24 mouse cellular contexts compared by ENCODE assay signal in the genomic region with DNA sequence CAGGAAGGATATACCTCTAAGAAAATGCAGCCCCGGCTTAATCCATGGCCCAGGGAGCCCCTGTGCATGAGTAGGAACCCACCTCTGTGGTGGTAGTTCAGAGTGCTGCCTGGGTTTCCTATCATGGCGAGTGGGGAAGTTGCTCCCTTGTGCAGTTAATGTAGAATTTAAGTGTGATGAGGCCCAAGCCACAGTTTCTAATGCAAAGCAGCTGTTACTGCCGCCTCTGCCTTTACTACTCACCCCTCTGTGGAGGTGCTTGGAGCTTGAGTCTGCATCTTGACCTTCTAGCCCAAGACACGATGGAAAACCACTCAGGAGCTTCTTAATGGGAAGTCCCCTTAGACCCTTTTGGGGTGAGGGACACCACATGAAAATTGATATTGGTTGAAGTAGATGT. TPM values are rescaled to one million over a fixed set of nuclear protein-coding genes. Genes with fewer than 3 reads are reported as not detected.
"Had no signal": no experiment of that assay in that cellular context is flagged by ENCODE, and none has a peak within 500 bp of the region (broad histone marks: within the 10 kb centered on the region; RNA-seq: fewer than 3 reads in every experiment).

No protein-coding gene starts in this region.

- H3K4me1 ChIP-seq: hindbrain, embryonic 13.5 days; hindbrain, embryonic 15.5 days; limb, embryonic 15.5 days had no signal

- DNase-seq: gastrocnemius, postnatal 14 days; gastrocnemius, postnatal 36 days; heart, adult 18-20 months; heart, postnatal 10 days; heart, postnatal 36 days; kidney, adult 11 months; kidney, adult 2 months; kidney, adult 9 months; kidney, postnatal 14 days; kidney, postnatal 36 days; layer of hippocampus, adult 9-11 months; layer of hippocampus, postnatal 36 days; left cerebral cortex, postnatal 4 days; liver, embryonic 13.5 days had no signal

- H3K9me3 ChIP-seq: heart, embryonic 10.5 days; heart, embryonic 12.5 days; hindbrain, embryonic 13.5 days; hindbrain, embryonic 15.5 days; kidney, embryonic 15.5 days; limb, embryonic 13.5 days; limb, embryonic 15.5 days; liver, embryonic 13.5 days had no signal

- H3K27ac ChIP-seq: heart, embryonic 10.5 days; hindbrain, embryonic 13.5 days; hindbrain, embryonic 15.5 days; hindbrain, postnatal 0 days; kidney, embryonic 15.5 days; kidney, postnatal 0 days; limb, embryonic 13.5 days; limb, embryonic 15.5 days; liver, embryonic 13.5 days had no signal

- H3K9ac ChIP-seq: heart, embryonic 12.5 days; hindbrain, embryonic 13.5 days; hindbrain, embryonic 15.5 days; kidney, embryonic 15.5 days; limb, embryonic 13.5 days; limb, embryonic 15.5 days; liver, embryonic 13.5 days had no signal

- H3K4me2 ChIP-seq: heart, embryonic 12.5 days; hindbrain, embryonic 13.5 days; hindbrain, embryonic 15.5 days; kidney, embryonic 15.5 days; limb, embryonic 13.5 days; limb, embryonic 15.5 days had no signal

- ATAC-seq: hindbrain, postnatal 0 days; intestine, embryonic 16.5 days had no signal

- H3K4me3 ChIP-seq: heart, embryonic 10.5 days; heart, embryonic 12.5 days; hindbrain, embryonic 13.5 days; hindbrain, embryonic 15.5 days; kidney, embryonic 15.5 days; limb, embryonic 13.5 days; limb, embryonic 15.5 days; liver, embryonic 13.5 days had no signal

- H3K27me3 ChIP-seq: heart, embryonic 12.5 days; hindbrain, embryonic 13.5 days; hindbrain, embryonic 15.5 days; kidney, embryonic 15.5 days; limb, embryonic 13.5 days; limb, embryonic 15.5 days; liver, embryonic 13.5 days had no signal

RNA-seq across cellular contexts. Expression of a gene that starts 3.1 kb away (rescaled TPM):
- total RNA-seq: hindbrain, postnatal 0 days had no signal

RNA-seq across cellular contexts. Expression of a gene that starts 10.2 kb away (rescaled TPM):
- total RNA-seq: heart, postnatal 36 days had no signal
- polyA plus RNA-seq: heart, embryonic 12.5 days; liver, embryonic 13.5 days had no signal
